Mouse (Mus musculus) left cerebral cortex, adult 9 months (tissue): ENCODE results near the gene Gabrg1.

Experiments
- DNase-seq, 2 experiments: peaks; one replicate each; pipeline ENCODE4 v3.0.0; 2022; ENCODE audit warnings: low spot score in 2 of 2

Gene Gabrg1

GRCm38 (mm10) chr5:70842192-70843095 is at the start of gene Gabrg1:
Gabrg1 (minus strand) TSS chr5:70842617.
- DNase-seq = peak; percentile 53 to 77

GRCm38 (mm10) chr5:70884026-70884425 is 41.6 kb upstream of the Gabrg1 start:
- no peak for DNase-seq

GRCm38 (mm10) chr5:70870081-70870480 is 27.7 kb upstream of the Gabrg1 start:
- no peak for DNase-seq

- DNase-seq = peak; percentile 56 to 63
Observed at GRCm38 (mm10) chr5:70843096-70843734, 798 bp upstream of the Gabrg1 start.

- no peak for DNase-seq
Observed at GRCm38 (mm10) chr5:70818681-70819080, 23.7 kb downstream of the Gabrg1 start.

GRCm38 (mm10) chr5:70736156-70736555 is 106.3 kb downstream of the Gabrg1 start:
- no peak for DNase-seq

GRCm38 (mm10) chr5:70704361-70704760 is 138.1 kb downstream of the Gabrg1 start:
- no peak for DNase-seq
